20 mouse cellular contexts compared by ENCODE assay signal in the genomic region with DNA sequence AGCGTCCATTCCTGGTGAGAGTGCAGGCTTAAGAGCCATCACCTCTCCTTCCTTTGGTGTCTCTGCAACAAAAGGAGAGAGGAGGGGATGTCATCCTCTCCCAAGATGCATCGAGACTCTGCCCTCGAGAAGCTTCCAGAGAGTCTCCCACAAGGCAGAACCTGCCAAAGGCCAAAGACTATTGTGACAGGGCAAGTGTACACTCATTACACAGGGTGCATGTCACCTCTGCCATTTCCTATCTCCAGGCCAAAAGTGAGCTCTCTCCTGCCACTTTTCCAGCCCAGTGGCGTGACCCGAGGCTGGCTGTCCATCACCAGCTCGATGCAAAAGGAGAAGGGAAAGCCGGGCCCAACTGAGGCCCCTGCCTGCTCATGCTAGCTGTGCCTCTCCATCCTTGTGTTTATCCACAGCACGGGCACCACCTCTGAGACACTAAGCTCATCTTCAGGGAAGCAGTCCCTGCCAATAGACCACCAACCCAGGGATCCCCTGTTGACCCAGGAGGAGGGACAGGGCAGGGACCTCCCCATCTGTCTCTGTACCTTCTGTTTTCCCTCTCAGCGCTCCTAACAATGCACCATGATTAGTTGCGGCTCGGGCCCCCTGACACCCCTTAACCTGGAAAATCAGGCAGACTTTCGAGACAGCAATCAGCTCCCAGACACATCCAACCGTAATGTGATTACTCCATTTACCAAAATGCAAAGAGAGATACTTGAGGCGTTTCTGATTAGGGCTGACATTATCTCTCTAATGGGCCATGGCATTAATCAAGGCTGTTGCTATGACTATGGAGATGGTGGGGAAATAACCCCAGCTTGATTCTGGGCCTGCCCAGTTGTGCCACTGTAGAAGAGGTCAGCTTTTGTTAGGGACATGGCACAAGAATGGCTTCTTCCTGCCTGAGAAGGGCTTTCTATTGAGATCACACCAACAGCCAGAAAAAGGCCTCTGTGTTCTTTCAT.
DNase-seq lines count a peak whose midpoint lies in the region; ATAC-seq and TF ChIP-seq lines count a peak whose summit lies in the region.
"Had no signal": no experiment of that assay in that cellular context is flagged by ENCODE, and none has a peak within 500 bp of the region (broad histone marks: within the 10 kb centered on the region; RNA-seq: fewer than 3 reads in every experiment).

No protein-coding gene starts in this region.

- TF ChIP-seq POLR2A in brain, embryonic 14.5 days (IDR thresholded peaks at IDR 0.05; ENCODE audit: borderline replicate concordance, extremely low read depth, insufficient read depth, insufficient read length, poor library complexity, severe bottlenecking) = no peak

- no peak for ATAC-seq in heart, embryonic 12.5 days (ENCODE audit: insufficient number of reproducible peaks, low FRiP score)
- peak; percentile 78 for ATAC-seq in hindbrain, embryonic 12.5 days (ENCODE audit: low FRiP score)
- ATAC-seq in neural tube, embryonic 13.5 days (ENCODE audit: low read depth) = peak; percentile 57
- ATAC-seq: intestine, embryonic 16.5 days; lung, postnatal 0 days; Patski had no signal

- H3K4me2 ChIP-seq in heart, embryonic 12.5 days = no peak overlapping the region
- no peak overlapping the region for H3K4me2 ChIP-seq in hindbrain, embryonic 12.5 days (replicated peaks)
- H3K4me2 ChIP-seq in neural tube, embryonic 13.5 days = no peak overlapping the region

- 59% methylated on average over 14 of the region's 14 CpGs for WGBS in heart, embryonic 12.5 days
- 34% methylated on average over 14 of the region's 14 CpGs for WGBS in hindbrain, embryonic 12.5 days
- 43% methylated on average over 14 of the region's 14 CpGs for WGBS in neural tube, embryonic 13.5 days

- H3K27me3 ChIP-seq in heart, embryonic 12.5 days (replicated peaks) = 0 out of 2 replicates have a peak, but pooled peaks cover 2% of the 10 kb centered on the region
- peaks cover 5% of the 10 kb centered on the region; the same call in 1 of the 2 replicates for H3K27me3 ChIP-seq in hindbrain, embryonic 12.5 days
- H3K27me3 ChIP-seq in neural tube, embryonic 13.5 days = peaks cover 3% of the 10 kb centered on the region; the same call in 1 of the 2 replicates
- H3K27me3 ChIP-seq: Patski had no signal

- TF ChIP-seq CTCF in brain, embryonic 14.5 days (IDR thresholded peaks at IDR 0.05; ENCODE audit: borderline replicate concordance, extremely low read depth, insufficient read depth, insufficient read length) = no peak

- H3K4me1 ChIP-seq in heart, embryonic 12.5 days (replicated peaks) = no peaks in the 10 kb centered on the region
- peaks cover 13% of the 10 kb centered on the region for H3K4me1 ChIP-seq in hindbrain, embryonic 12.5 days
- peaks cover 20% of the 10 kb centered on the region for H3K4me1 ChIP-seq in neural tube, embryonic 13.5 days (replicated peaks)
- H3K4me1 ChIP-seq: limb, embryonic 10.5 days; megakaryocyte, embryonic 14.5 days had no signal

- H3K9ac ChIP-seq in heart, embryonic 12.5 days = no peak overlapping the region
- 0 out of 2 replicates have a peak overlapping the region, but pooled peaks have one; percentile 13 for H3K9ac ChIP-seq in hindbrain, embryonic 12.5 days
- no peak overlapping the region for H3K9ac ChIP-seq in neural tube, embryonic 13.5 days
- H3K9ac ChIP-seq: liver, embryonic 14.5 days had no signal

- H3K36me3 ChIP-seq in heart, embryonic 12.5 days = no peaks in the 10 kb centered on the region
- no peaks in the 10 kb centered on the region for H3K36me3 ChIP-seq in hindbrain, embryonic 12.5 days
- no peaks in the 10 kb centered on the region for H3K36me3 ChIP-seq in neural tube, embryonic 13.5 days
- H3K36me3 ChIP-seq: limb, embryonic 10.5 days had no signal

- peak; percentile 83 for DNase-seq in heart, adult 11 months
- DNase-seq in brain, embryonic 14.5 days (ENCODE audit: low read depth) = peak; percentile 55
- no peak for DNase-seq in spleen, postnatal 4 days (ENCODE audit: low spot score in 2 of 2)
- DNase-seq in lung, postnatal 10 days = no peak
- DNase-seq in layer of hippocampus, postnatal 14 days (ENCODE audit: low spot score in 2 of 2) = no peak
- DNase-seq: cerebellum, postnatal 36 days; gastrocnemius, postnatal 10 days; heart, postnatal 14 days; layer of hippocampus, adult 9-11 months; right cerebral cortex, postnatal 14 days; thymus, postnatal 25 days had no signal

- no peak overlapping the region for H3K4me3 ChIP-seq in heart, embryonic 12.5 days
- no peak overlapping the region for H3K4me3 ChIP-seq in hindbrain, embryonic 12.5 days
- no peak overlapping the region for H3K4me3 ChIP-seq in neural tube, embryonic 13.5 days
- H3K4me3 ChIP-seq: limb, embryonic 10.5 days; megakaryocyte, embryonic 14.5 days had no signal

- no peaks in the 10 kb centered on the region for H3K9me3 ChIP-seq in heart, embryonic 12.5 days (replicated peaks)
- H3K9me3 ChIP-seq in hindbrain, embryonic 12.5 days (replicated peaks) = no peaks in the 10 kb centered on the region
- H3K9me3 ChIP-seq in neural tube, embryonic 13.5 days = no peaks in the 10 kb centered on the region
- H3K9me3 ChIP-seq: limb, embryonic 10.5 days; megakaryocyte, embryonic 14.5 days had no signal

- no peak overlapping the region for H3K27ac ChIP-seq in heart, embryonic 12.5 days (ENCODE audit: poor library complexity, severe bottlenecking)
- peak overlapping the region; percentile 52; the same call in 1 of the 2 replicates for H3K27ac ChIP-seq in hindbrain, embryonic 12.5 days
- peak overlapping the region; percentile 42; the same call in 1 of the 2 replicates for H3K27ac ChIP-seq in neural tube, embryonic 13.5 days (replicated peaks)
- H3K27ac ChIP-seq: limb, embryonic 10.5 days; liver, embryonic 14.5 days had no signal

Comparison
In these comparisons a context has a peak if more than half of its experiments do, and no peak if none do; other contexts are left out.
1. DNase-seq: peak in heart, adult 11 months (single experiment) and brain, embryonic 14.5 days (single experiment); none in spleen, postnatal 4 days (0 of 2), lung, postnatal 10 days (single experiment) and layer of hippocampus, postnatal 14 days (0 of 2).